Mouse (Mus musculus) layer of hippocampus, postnatal 14 days (tissue): ENCODE data around the gene Sec62. TPM values are rescaled to one million over a fixed set of nuclear protein-coding genes. Genes with fewer than 3 reads are reported as not detected.

ENCODE experiments used
- DNase-seq, 2 experiments: peaks; one replicate each; pipeline ENCODE4 v3.0.0; 2021 to 2022; ENCODE audit warnings: low spot score in 2 of 2, mixed read lengths in 1 of 2
- long read RNA-seq, 2 experiments: library from polyadenylated mRNA; stranded (forward); transcript quantifications; one replicate each; pipeline ENCODE4 v2.0.0; 2021
- total RNA-seq, 2 experiments: library from RNA; stranded (reverse); gene quantifications; 2 replicates each; pipeline ENCODE4 v1.2.3; 2021

The Sec62 gene
- 10 to 100 TPM; 95.7 to 96.2 TPM for total RNA-seq
- long read RNA-seq, experiment 1, transcript Sec62-201 (8 exons, 3,967 nt) = major isoform, 163 of 202 reads
- long read RNA-seq, experiment 1, partial matches to known transcripts = 32 of 202 reads
- long read RNA-seq, experiment 1, other reads (novel, unspliced or antisense) = 7 of 202 reads
- long read RNA-seq, experiment 2, transcript Sec62-201 (8 exons, 3,967 nt) = major isoform, 181 of 272 reads
- long read RNA-seq, experiment 2, partial matches to known transcripts = 74 of 272 reads
- long read RNA-seq, experiment 2, other reads (novel, unspliced or antisense) = 17 of 272 reads

DNA sequence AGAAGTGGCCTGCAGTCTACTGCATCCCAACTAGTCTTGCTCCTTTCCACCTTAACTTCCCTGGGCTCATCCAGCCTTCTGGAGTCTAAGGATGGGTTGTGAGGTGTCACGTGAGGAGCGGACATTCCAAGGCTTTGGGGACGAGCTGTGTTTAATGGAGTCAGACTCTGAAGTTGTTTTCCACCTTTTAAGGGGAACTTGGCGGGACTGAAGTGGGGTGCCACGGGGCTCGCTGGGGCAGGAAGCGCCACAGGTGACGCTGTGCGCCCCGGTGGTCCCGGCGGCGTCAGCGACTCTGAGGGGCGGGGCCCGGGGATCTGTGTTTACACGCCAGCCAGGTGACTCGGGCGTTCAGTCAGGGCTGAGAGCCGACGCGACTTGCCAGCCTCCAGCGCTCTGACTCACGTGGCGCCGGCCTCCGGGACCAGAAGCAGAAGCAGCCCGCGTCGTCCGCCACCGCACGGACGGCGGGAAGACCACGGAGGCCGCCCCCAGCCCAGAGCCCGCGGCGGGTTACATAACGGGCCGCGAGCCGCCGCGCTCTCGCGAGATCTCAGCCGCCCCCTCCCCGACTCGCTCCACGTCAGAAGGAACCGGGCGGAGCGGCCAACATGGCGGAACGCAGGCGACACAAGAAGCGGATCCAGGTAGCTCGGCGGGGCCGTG is at the start of gene Sec62:
Gene Sec62, plus strand, starts transcription at position 139 of the 666 bp plus-strand sequence.
- DNase-seq = peak; percentile 92 to 95

DNA sequence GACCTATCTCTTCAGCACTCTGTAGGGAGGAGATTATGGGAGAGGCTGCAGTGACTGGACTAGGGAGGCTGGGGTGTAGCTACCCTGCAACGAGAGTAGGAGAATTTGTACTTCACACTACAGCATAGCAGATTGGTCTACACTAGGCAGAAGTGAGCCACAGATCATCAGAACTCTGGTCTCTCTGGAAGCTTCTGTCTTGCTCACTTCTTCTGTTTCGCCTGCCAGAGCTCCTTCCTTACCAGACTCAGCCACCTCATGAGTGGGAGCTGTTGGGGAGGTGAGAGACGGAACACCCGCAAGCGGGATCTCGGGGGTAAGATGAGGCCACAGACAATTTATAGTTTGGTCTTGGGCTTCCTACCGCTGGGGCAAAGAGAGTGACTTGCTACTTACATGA is 49.8 kb upstream of the Sec62 start:
- no peak for DNase-seq

DNA sequence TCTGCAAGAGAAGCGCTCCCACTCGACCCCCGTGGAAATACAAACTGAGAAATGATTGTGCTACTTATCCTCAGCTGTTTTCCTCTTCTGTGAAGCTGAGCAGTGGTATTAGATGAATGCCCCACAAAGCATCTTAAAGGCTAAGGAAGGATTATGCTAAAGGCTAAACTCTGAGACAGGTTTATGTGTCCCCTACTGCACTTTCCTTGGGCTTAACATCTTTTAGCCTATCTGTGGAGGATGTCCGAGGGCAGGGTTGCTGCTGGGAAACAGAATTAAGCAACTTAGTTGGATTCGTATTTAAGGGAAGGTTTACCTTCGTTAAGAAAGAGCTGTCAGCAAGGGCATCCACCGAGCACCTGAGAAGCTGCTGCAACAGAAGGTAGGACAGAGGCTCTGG is 46.7 kb upstream of the Sec62 start, which contains the start of gene Samd7:
Gene Samd7, plus strand, starts transcription at position 288 of the 400 bp plus-strand sequence.
- DNase-seq = no peak

DNA sequence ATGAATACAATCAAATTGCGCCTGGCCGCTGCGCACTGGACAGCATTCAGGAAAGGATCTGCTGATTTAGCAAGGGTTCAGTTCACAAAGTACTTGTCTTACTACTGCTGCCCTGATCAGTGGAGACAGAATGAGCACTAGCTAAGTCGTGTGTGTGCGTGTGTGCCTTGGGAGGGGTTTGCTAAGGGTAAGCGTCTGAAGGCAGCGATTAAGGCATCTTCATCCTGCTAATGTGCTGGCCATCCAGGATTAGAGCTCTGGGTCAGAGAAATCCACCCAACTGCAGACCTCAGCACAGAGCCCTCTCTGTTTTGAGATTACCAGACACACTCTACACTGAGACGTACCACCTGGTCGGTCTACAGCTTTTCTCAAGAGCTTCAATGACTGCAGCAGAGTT is 44.4 kb upstream of the Sec62 start:
- no peak for DNase-seq

DNA sequence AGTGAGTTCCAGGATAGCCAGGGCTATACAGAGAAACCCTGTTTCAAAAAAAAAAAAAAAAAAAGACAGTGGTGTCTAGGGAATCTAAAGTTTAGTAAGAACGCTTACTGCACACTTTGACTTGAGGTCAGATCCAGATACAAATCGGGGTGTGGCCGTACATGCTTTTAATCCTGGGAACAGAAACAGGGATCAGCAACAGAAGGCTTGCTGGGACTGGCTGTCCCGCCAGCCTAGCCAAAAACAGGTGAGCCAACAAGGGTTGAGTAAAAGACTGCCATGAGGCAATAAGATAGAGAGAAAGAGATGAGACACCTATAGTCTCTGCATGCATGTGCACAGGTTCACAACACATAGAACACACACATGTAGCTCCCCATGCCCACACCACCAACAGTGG is 38.0 kb upstream of the Sec62 start:
- DNase-seq = no peak

DNA sequence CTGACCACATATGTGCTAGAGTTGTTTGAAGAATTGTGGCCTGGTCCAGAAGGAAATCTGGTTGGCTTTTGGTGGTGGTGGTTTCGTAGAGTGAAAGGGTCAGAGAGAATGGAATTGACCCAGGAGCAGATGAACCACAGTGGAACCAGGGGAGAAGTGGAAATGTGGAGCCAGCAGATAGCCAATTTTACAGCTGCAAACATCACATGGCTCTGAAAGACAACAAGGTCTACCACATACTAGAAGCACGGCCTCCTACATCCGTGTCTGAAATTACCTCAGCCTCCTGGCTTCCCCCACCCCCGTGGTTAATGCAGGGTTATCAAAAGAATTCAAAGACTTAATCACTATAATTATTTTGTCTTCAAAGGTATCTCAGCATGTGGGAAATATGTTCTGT is 27.8 kb upstream of the Sec62 start:
- no peak for DNase-seq

DNA sequence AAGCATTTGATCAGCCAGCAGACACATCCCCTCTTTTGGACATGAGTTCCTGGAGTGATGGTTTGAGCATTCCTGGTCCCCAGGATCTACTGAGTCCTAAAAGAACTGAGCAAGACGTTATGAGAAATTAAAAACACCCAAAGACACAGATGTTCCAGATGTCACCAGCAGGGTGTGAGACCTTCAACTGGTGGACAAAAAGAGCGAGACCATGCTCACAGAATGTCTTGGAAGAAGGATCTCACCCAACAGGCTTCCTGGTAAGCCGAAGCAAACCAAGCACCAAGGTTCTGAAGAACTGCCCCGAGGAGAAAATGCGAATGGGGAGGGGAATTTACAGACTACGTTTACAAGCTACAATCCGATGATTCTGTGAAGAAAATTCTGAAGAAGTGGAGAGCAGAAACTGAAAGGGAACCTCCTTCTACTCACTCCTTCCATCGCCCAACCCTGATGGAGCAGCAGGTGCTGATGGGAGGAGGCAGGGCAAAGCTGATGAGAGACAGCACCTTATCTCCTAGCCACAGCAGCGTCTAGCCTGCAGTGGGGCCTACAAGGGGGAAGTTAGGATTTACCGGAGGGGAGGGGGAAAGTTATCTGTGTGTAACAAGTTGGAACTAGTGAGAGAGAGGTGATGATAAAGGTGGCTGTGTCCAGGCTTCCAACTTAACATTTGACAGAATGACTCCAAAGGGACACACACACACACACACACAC is 27.2 kb upstream of the Sec62 start:
- no peak for DNase-seq

DNA sequence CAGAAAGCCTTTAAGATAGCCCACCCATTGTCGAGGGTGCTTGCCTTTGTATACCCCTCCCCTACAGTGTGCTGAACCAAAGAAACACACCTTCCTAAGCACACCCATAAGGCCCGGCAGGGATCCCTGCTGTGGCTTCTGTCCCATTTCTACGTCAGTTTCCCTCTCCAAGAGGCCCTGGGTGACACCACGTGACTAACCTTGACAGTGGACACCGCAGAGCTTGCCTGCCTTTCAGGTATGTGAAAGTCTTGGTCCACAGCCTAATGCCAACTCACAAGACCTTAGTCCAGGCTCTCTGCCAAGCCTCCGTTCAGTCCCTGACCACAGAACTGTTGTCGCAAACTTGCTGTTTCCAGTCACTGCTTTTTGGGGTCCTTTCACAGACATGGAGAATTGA is 26.5 kb upstream of the Sec62 start:
- no peak for DNase-seq

DNA sequence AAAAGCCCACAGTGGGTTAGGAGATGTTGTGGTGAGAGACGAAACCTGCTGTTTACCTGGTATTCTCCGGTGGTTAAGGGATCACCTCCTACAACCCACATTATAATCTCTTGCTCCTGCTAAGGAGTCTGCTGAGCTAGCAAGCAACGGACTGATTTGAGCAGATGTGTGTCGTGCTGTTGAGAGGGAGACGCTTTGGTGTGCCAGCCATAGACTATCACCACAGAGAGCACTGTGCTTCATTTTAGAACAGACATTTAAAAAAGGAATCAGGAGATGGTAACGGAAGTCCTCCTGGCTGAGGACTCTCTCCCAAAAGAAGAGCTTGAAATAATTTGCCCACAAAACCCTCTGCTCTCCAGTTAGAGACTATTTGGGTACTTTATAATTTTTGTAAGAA is 25.4 kb upstream of the Sec62 start:
- peak in 1 of 2 experiments; percentile 6 for DNase-seq

DNA sequence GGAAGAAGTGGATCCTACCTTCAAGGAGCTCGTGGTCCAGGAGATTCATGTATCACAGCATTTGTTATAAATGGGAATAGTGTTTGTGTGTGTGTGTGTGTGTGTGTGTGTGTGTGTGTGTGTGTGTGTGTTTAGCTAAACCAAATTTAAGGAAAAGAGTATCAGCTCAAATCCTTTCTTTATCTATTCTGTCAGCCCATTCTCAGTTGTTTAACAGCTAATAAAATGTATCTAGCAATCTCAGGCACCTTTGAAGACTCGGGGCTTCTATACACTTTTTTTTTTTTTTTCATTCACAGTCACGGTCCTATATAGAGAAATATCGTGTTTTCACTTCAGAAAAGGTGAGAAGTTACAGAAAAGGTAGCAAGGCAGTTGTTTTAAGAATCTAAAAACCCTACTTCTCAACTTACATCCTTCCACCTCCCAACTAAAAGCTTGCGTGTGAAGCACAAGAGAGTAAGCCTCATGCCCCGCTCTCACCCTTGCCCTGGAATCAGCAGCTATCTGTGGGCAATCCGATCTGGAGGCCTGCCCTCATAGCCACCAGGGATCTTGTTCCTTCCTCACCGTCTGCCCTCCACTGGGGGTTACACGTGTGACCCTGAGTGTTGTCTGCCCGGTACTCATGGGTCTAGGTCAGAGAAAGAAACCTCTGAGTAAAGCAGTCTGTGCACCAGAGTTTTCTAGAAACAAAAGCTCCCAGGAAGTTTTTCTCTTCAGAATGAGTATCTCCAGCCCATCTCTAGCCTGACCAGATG is 22.7 kb upstream of the Sec62 start:
- DNase-seq = no peak

DNA sequence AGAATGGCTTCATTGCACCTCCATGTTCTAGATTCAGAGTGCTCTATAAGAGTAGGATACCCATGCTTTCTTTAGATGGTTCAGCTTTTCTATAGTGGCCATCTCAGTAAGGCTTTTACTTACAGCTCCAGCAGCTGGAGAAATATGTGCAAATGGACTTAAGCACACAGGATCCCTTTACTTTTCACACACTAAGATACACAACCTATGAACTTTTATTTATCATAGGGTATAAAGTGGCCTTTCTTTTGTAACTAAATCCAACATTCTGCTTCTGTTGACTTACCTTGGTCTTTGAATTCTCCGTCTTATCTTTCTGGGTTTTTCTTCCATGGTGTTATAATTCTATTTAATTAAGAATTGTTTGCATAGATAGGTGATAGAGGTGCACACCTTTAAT is 21.1 kb upstream of the Sec62 start:
- no peak for DNase-seq

DNA sequence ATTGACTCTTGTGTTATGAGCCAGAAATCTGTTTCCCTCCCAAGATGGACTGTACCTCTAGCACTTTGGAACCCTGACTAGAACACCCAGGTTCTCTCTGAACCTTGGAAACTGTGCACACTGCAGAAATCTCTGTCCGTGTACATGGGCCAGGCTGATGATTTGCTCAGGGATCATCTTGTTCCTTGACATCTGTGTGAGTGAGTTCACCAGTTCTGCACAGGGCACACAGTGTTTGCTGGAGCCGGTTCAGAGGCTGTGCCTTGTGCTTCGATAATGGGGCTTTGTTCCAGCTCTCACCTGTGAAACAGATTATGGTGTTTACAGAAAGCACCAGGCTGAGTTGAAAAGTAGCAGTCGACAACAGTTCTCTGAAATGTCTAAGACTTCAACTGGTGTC is 20.0 kb upstream of the Sec62 start:
- DNase-seq = no peak

DNA sequence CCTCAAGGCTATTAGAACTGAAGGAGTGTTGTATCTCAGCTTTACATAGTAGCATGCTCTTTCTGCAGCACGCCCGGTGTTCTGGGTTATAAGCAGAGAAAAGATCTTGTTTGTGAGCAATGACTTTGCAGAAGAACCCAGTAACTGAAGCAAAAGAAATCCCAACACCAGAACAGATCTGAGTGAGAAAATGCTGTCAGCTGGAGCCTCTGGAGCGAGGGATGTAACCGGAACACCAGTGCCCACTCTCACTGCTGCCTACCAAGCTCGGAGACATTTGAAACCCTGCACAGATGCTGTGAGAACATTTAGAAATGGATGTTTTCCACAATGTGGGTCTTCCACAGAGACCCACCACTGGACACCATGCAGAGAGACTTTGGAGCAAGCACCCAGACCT is 18.0 kb upstream of the Sec62 start:
- no peak for DNase-seq

DNA sequence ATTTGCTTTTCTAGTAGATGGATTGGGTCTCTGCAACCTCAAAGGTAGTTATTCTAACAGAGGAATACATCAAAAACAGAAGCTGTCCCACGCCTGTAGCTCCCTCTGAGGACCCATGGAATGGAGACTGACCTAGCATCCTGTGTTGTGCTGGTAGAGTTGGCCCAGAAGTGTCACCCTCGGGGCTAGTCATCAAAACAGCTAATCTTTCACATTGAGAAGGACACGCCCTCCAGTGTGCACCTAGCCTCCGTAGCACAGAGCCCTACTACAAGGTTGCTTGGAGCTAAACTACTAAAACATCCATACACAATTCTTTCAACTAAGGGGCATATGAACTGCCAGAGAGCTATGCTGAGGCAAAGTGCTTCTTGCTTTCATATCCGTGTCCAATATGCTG is 14.7 kb upstream of the Sec62 start:
- no peak for DNase-seq

DNA sequence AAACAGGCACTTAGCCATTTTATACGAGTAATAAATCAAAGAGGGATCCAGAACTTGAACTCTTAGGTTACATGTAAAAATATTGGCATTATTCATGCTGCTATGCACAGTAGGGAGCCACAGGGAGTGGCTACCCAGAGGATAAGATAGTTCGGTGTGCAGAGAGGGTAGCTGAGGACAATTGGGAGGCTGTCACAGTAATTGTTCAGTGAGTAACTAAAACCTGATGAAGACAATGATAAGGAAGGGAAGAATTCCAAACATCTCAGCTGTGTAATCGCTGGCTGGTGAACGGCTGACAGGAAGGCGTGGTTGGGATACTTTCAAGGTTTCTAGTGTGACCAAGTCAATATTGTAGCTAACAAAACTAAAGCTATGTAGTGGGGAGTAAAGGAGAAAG is 4.1 kb upstream of the Sec62 start:
- no peak for DNase-seq

DNA sequence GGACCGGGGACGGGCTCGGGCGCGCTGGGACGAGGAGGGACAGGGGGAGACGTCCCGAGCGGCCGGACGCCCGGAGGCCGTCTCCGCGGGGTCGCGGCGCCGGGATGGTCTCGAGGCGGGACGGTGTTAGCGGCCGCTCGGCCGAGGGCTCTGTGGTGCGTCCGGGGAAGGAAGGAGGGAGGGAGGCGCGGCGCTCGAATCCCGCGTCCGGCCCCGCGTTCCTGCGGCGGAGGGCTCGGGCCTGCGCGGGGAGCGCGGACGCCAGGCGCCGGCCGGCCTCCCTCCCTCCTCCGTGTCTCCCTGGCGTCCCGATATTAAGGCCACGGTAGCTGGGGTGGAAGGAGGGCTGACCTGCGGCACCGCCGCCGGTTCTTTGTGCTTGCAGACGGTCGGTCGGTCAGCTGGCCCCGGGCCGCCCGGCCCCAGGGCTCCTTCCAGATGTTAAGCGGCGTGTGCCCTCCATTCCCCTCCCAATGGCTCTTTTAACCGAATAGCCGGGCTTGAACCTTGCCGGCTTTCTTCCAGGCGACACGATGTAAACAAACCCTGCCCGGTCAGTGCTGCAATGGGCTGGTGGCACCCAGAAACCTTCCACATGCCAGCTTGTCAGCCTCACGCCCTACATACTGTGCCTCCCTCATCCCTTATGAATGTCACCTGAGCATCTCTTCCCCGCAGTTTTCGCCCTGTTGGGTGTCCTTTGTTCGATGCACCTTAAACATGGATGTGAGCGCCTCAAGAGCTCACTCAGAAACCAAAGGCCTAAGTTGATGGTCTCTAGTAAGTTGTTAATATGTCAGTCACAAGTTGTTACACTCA is 937 bp downstream of the Sec62 start:
- DNase-seq = peak; percentile 16 to 20

DNA sequence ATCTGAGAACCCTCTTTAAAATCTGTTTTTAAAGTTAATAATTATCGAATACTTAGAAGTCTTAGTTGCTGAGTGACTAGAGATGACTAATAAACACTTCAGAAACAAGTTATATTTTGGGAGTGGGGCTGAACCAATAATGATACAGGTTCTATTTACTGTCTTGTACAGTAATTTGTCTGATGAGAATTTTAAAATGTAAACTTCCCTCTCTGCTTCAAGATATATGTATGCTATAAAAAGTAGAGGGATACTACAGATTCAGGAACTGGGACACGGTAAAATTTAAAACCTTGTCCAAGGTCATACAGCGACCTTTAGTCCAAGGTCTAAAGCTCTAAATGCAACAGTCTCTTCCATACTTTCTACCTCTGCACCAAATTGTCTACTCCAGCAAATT is 9.5 kb downstream of the Sec62 start:
- DNase-seq = no peak

DNA sequence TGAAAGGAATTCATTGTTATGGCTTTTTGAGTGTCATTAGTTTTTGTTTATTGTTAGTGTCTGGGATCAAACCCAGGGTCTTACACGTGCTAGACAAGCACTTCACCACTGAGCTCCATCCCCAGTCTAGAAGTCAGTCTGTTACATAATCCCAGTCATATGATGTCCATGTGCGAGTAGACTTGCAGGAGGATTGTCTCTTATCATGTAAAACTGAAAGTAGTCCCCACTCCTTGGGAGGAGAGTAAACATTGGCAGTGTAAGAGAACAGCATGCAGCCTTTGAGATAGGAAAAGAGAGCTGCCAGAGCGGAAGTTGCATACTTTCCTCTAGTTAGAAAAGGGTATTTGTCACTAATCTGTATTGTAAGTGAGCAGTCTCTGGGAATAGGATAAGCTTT is 20.2 kb downstream of the Sec62 start:
- DNase-seq = no peak

DNA sequence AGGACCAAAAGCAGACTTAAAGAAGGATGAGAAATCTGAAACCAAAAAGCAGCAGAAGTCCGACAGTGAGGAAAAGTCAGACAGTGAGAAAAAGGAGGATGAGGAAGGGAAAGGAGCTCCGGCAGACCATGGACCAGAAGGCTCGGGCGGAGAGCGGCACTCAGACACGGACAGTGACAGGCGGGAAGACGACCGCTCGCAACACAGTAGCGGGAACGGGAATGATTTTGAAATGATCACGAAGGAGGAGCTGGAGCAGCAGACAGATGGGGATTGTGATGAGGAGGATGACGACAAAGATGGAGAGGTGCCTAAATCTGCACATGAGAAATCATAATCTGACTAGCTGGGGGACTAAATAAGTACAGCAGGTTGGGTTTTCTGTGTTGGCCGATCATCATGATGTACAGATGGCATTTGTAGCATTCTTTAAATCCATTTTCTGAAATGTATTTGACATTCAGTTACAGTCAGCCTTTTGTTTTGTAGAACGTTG is 26.0 kb downstream of the Sec62 start:
- peak; percentile 16 to 54 for DNase-seq

DNA sequence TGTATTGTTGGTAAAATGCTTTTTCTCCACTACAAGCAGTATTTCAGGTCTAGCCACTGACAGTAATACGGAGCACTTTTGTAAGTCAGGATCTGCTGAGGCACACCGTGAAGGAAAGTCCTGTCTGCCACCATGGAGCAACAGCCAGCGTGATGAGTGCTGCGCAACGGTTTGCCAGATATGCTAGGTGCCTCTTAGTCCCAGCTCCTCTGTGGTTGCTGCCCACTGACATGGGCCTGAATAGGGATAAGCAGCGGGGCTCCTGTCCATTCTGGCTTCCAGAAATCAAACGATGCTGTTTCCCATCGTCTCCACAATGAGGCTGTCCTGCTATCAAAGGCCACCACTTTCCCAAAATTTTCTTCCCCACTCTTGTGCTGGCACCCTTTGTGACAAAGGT is 29.5 kb downstream of the Sec62 start:
- no peak for DNase-seq

DNA sequence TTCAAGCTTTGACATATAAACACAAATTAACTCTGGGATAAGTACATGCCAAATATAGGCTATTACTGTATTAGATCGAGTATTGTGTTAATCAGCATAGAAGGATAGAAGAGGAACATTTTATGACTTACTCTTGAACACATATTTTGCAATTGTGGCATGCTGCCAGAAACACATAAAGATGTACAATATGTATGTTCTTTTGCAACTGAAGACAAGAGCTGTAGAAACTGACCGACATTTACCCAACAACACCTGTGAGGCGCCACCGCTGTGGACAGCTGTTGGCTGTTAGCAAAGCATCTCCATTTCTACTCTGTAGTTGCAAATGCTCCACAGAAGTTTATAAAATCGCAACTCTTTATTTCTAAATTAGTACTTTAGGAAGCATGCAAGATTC is 33.4 kb downstream of the Sec62 start:
- no peak for DNase-seq
